Mouse (Mus musculus): ENCODE data around the gene Cyp2j5. TPM values are rescaled to one million over a fixed set of nuclear protein-coding genes. Genes with fewer than 3 reads are reported as not detected.

The Cyp2j5 gene
- not detected for polyA plus RNA-seq (2015; fragmentation: Illumina TruSeq; extraction: RNeasy Lipid Tissue Mini Kit (QIAGEN cat#74804); ENCODE audit: low read depth, low replicate concordance)

DNA sequence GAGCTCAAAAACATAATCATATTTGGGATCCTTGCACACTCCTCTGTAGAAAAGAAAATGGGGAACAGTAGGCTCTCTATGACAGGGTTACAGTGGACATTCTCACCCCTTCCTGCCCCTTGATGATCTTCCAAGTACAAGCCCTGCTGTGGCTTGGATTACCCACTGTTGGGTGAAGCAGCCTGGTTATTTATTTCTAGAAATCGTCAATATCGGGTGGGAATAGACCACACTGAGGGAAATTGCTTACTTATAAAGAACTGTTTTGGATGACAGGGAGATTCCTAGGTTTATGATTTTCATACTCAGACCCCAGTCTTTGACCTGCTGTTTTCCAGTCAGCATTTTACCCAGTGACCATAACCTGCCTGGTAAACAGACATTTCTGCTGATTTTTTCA is at the start of gene Cyp2j5:
Gene Cyp2j5, minus strand, starts transcription at position 164 of the 400 bp plus-strand sequence.

DNA sequence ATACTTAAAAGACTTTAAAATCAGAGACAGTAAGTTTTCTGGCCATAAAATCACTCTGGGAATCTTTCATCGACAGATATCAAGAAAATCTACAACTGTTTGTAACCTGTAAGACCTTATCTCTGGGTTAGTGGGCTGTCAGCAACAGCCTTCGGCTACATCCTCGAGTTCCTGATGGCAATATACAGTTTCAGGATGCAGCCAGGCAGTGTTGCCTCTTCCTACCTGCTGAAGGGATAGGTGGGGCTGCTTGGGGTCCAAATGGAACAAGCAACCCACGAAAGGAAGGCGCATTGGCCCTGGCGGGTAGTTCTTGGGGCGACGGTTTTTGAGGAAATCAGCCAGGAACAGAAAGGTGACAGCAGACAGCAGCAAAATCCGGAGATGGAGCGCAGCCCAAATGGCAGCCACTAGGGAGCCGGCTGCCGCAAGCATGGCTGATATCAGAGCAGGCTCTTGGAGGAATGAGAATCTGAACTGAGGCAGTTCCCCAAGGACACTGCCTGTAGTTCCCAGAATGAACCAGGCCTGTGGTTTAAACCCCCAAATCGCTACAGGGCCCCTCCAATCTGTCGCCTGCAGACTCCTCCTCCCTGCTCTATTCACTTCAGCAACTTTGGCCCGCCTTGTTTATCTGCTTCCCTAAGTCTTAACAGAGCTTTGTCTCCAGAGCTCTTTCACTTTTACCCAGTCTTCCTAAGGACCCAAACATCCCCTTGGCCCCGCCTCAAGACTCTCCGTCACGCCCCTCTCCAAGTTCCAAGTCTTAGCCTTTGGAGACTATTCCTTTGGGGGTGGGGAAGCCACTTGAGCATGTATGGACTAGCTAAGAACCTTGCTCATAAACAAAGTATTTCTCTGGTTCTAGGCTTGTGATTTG is 72.8 kb downstream of the Cyp2j5 start, which contains the start of gene Cyp2j9:
Gene Cyp2j9, minus strand, starts transcription at position 668 of the 880 bp plus-strand sequence.

Other genes starting within 250 kb of the Cyp2j5 start
- gene Cyp2j8, start 156.8 kb downstream of the Cyp2j5 start, polyA plus RNA-seq (2015; fragmentation: Illumina TruSeq; extraction: RNeasy Lipid Tissue Mini Kit (QIAGEN cat#74804); ENCODE audit: low read depth, low replicate concordance) = not detected
- gene Cyp2j6, start 110.5 kb downstream of the Cyp2j5 start, polyA plus RNA-seq (2015; fragmentation: Illumina TruSeq; extraction: RNeasy Lipid Tissue Mini Kit (QIAGEN cat#74804); ENCODE audit: low read depth, low replicate concordance) = 22.2 TPM
- gene Cyp2j9, start 72.6 kb downstream of the Cyp2j5 start, polyA plus RNA-seq (2015; fragmentation: Illumina TruSeq; extraction: RNeasy Lipid Tissue Mini Kit (QIAGEN cat#74804); ENCODE audit: low read depth, low replicate concordance) = 43.4 TPM
- gene Gm12695, start 121.0 kb upstream of the Cyp2j5 start, polyA plus RNA-seq (2015; fragmentation: Illumina TruSeq; extraction: RNeasy Lipid Tissue Mini Kit (QIAGEN cat#74804); ENCODE audit: low read depth, low replicate concordance) = not detected